Mouse (Mus musculus): ENCODE measurements around the gene Mybphl. TPM values are rescaled to one million over a fixed set of nuclear protein-coding genes. Genes with fewer than 3 reads are reported as not detected.
A peak's percentile ranks its signal among the peaks of the same experiment; 100 is the strongest.

Gene Mybphl
- polyA plus RNA-seq (2016; fragmentation: Nextera tagmentation; extraction: Ambion mirVana): 0.22 TPM in 1 of 2 replicates, not detected in the other

DNA sequence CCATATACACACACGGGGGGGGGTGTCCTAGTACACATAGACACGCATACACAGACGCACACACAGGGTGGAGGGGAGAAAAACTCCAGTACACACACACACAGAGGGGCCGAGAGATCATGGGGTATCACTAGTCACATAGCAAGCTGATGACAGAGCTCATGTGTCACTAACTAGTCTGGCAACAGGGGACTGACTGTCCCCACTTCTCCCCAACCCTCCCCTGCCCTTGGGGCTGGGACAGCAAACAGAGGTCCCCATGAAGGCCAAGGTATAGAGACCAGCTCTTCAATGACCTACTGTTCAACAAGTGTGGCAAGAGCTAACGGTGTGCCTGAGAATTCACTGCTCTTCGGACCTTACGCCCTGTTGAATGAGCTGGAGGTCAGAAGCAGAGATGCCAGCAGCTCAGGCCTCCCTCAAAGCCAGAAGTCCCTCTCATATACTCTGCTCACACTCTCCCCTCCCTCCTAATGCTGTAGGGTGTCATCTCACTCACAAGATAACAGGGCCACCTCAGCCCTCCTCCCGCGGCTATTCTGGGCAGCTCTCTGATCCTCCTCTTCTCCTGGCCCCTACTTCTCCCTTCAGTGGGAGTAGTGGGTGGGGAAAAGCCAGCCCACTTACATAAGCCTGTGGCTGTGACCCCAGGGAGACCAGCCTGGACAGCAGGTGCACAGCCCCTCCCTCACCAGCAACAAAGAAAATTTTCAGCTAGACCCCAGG lies at the start of gene Mybphl:
Gene Mybphl (plus strand): TSS at position 642 of the 726 bp plus-strand sequence.
- Histone ChIP-seq H3K36me3 (replicated peaks) (no peaks in the 10 kb centered on the region), H3K9me3 (no peaks in the 10 kb centered on the region), H3K27me3 (replicated peaks; ENCODE audit: low read depth, poor library complexity, severe bottlenecking) (no peaks in the 10 kb centered on the region), H3K27ac (replicated peaks) (peak within 1 kb of the TSS; percentile 21; the same call in 1 of the 2 replicates), H3K4me3 (no peak within 1 kb of the TSS), H3K4me1 (peaks cover 39% of the 10 kb centered on the region)
- WGBS: 74% methylated on average over 9 of the region's 9 CpGs
- no peak for DNase-seq (ENCODE audit: low spot score)

- DNase-seq (ENCODE audit: low spot score): peak; percentile 22
- H3K27me3 ChIP-seq (replicated peaks; ENCODE audit: low read depth, poor library complexity, severe bottlenecking): no peaks in the 10 kb centered on the region
- no peak overlapping the region for H3K27ac ChIP-seq (replicated peaks)
- no peaks in the 10 kb centered on the region for H3K36me3 ChIP-seq (replicated peaks)
- WGBS: 50% methylated on average over 2 of the region's 2 CpGs
- H3K4me1 ChIP-seq: peaks cover 25% of the 10 kb centered on the region
- H3K4me3 ChIP-seq: no peak overlapping the region
- H3K9me3 ChIP-seq: no peaks in the 10 kb centered on the region
These were observed 46.2 kb upstream of the Mybphl start for GRCm38 (mm10) chr3:108318517-108318916.

DNA sequence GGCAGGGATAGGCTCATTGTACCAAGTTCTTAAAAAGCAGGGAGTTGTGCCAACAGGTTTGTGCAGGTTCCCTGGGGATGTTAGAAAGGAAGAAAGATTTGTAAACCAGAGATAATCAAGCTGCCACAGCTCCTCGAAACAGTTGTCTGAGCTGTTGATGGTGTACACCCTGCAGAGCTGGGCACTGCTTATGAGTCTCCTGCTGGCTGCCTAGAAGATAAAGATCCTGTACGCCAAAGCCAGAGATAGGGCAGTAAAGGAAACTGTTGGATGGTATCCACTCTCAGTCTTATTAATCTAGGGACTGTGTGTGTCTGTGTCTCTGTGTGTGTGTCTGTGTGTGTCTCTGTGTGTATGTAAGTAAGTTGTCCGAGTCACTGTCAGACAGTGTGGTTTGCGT lies 43.0 kb upstream of the Mybphl start:
- no peak for DNase-seq (ENCODE audit: low spot score)
- H3K4me1 ChIP-seq: peaks cover 25% of the 10 kb centered on the region
- no peaks in the 10 kb centered on the region for H3K27me3 ChIP-seq (replicated peaks; ENCODE audit: low read depth, poor library complexity, severe bottlenecking)
- no peaks in the 10 kb centered on the region for H3K9me3 ChIP-seq
- H3K36me3 ChIP-seq (replicated peaks): peaks cover 19% of the 10 kb centered on the region
- H3K27ac ChIP-seq (replicated peaks): no peak overlapping the region
- H3K4me3 ChIP-seq: no peak overlapping the region
- WGBS: 81% methylated on average over 4 of the region's 4 CpGs

- peaks cover 24% of the 10 kb centered on the region for H3K36me3 ChIP-seq (replicated peaks)
- WGBS: 93% methylated on average over 4 of the region's 4 CpGs
- H3K4me1 ChIP-seq: peaks cover 25% of the 10 kb centered on the region
- H3K27me3 ChIP-seq (replicated peaks; ENCODE audit: low read depth, poor library complexity, severe bottlenecking): no peaks in the 10 kb centered on the region
- no peak overlapping the region for H3K4me3 ChIP-seq
- no peak for DNase-seq (ENCODE audit: low spot score)
- no peaks in the 10 kb centered on the region for H3K9me3 ChIP-seq
- no peak overlapping the region for H3K27ac ChIP-seq (replicated peaks)
These were observed 42.6 kb upstream of the Mybphl start for GRCm38 (mm10) chr3:108322136-108322535.

DNA sequence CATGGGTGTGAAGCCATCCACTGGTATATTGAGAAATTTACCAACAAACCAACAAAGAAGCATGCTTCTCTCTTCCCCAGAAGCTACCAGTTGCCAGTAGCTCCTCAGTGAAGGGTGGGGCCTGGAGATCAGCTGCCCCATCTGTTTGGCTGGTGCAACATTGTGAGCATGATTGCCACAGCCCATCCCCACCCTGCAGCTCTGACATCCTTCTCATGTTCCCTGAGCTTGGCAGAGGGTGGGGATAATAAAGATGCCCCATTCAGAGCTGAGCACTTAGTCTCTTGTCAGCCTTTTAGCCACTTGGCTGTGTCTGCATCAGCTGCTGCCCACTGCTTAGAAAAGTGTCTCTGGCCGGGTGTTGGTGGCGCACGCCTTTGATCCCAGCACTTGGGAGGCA lies 41.7 kb upstream of the Mybphl start:
- no peak overlapping the region for H3K4me3 ChIP-seq
- no peak for DNase-seq (ENCODE audit: low spot score)
- H3K27ac ChIP-seq (replicated peaks): no peak overlapping the region
- H3K4me1 ChIP-seq: peaks cover 22% of the 10 kb centered on the region
- 91% methylated on average over 3 of the region's 3 CpGs for WGBS
- no peaks in the 10 kb centered on the region for H3K27me3 ChIP-seq (replicated peaks; ENCODE audit: low read depth, poor library complexity, severe bottlenecking)
- no peaks in the 10 kb centered on the region for H3K9me3 ChIP-seq
- H3K36me3 ChIP-seq (replicated peaks): peaks cover 32% of the 10 kb centered on the region

DNA sequence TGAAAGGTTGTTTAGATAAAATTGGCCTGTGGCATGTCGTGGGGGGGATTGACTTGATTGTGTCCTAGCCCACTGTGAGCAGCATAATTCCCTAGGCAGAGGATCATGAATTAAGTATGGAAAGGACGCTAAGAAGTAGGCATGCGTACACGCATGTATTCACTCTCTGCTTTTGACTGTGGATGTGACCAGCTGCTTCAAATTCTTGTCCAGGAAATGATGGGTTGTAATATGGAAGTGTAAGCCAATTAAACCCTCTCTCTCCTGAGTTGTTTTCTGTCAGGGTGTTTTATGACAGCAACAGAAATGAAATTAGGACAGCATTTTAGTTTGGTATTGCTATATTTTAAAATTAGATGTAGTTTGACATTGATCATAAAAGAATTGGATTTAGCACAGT lies 39.9 kb upstream of the Mybphl start:
- no peaks in the 10 kb centered on the region for H3K9me3 ChIP-seq
- DNase-seq (ENCODE audit: low spot score): no peak
- no peak overlapping the region for H3K27ac ChIP-seq (replicated peaks)
- 87% methylated on average over 4 of the region's 4 CpGs for WGBS
- H3K4me1 ChIP-seq: 0 out of 2 replicates have a peak, but pooled peaks cover 4% of the 10 kb centered on the region
- H3K36me3 ChIP-seq (replicated peaks): peaks cover 45% of the 10 kb centered on the region
- H3K27me3 ChIP-seq (replicated peaks; ENCODE audit: low read depth, poor library complexity, severe bottlenecking): no peaks in the 10 kb centered on the region
- no peak overlapping the region for H3K4me3 ChIP-seq

- DNase-seq (ENCODE audit: low spot score): no peak
- H3K4me1 ChIP-seq: no peaks in the 10 kb centered on the region
- no peaks in the 10 kb centered on the region for H3K9me3 ChIP-seq
- no peak overlapping the region for H3K4me3 ChIP-seq
- no peaks in the 10 kb centered on the region for H3K27me3 ChIP-seq (replicated peaks; ENCODE audit: low read depth, poor library complexity, severe bottlenecking)
- WGBS: 95% methylated on average over 9 of the region's 9 CpGs
- no peak overlapping the region for H3K27ac ChIP-seq (replicated peaks)
- peaks cover 52% of the 10 kb centered on the region for H3K36me3 ChIP-seq (replicated peaks)
These were observed 39.2 kb upstream of the Mybphl start for GRCm38 (mm10) chr3:108325521-108325920.

GRCm38 (mm10) chr3:108327275-108327674 lies 37.4 kb upstream of the Mybphl start:
- H3K27ac ChIP-seq (replicated peaks): no peak overlapping the region
- 93% methylated on average over 8 of the region's 8 CpGs for WGBS
- H3K9me3 ChIP-seq: no peaks in the 10 kb centered on the region
- no peak for DNase-seq (ENCODE audit: low spot score)
- H3K4me3 ChIP-seq: no peak overlapping the region
- peaks cover 70% of the 10 kb centered on the region for H3K36me3 ChIP-seq (replicated peaks)
- no peaks in the 10 kb centered on the region for H3K27me3 ChIP-seq (replicated peaks; ENCODE audit: low read depth, poor library complexity, severe bottlenecking)
- no peaks in the 10 kb centered on the region for H3K4me1 ChIP-seq

DNA sequence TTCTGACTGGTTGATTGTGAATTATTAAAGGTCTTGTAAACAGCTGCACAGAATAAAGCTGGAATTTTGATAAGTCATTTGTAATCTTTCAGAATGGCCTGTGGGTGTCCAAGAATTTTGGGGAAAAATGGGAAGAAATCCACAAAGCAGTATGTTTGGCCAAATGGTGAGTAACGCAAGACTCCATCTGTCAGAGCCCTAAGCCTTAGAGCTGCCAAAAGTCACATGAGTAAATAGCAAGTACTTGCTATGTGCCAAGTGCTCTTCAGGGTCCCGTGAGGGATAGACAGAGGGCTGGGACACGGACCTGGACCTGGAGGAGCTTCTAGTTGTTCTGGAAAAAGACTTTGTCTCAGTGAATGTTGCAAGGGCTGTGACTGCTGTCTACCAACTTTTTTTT lies 36.8 kb upstream of the Mybphl start:
- peaks cover 76% of the 10 kb centered on the region for H3K36me3 ChIP-seq (replicated peaks)
- no peak overlapping the region for H3K27ac ChIP-seq (replicated peaks)
- WGBS: 87% methylated on average over 3 of the region's 3 CpGs
- DNase-seq (ENCODE audit: low spot score): no peak
- H3K4me1 ChIP-seq: no peaks in the 10 kb centered on the region
- no peaks in the 10 kb centered on the region for H3K9me3 ChIP-seq
- no peaks in the 10 kb centered on the region for H3K27me3 ChIP-seq (replicated peaks; ENCODE audit: low read depth, poor library complexity, severe bottlenecking)
- H3K4me3 ChIP-seq: no peak overlapping the region

DNA sequence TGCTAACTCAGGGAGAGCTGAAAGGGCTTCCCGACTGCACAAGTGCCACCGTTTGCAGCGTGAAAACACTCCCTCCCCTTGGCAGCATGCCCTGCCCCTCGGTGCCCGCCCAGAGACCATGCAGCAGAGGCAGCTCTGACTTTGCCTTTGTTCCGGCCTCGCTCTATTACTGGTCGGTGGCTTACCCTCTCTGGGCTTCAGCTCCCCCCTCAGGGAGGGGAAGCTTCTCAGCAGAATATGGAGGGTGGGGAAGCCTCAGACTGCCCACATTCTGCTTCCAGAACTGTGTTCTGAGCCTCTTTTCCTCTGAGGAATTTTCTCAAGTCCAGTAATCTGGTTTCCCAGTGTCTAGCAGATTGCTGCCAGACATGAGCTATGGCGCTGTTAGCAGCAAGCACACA lies 36.3 kb upstream of the Mybphl start:
- Histone ChIP-seq H3K4me1 (no peaks in the 10 kb centered on the region), H3K36me3 (replicated peaks) (peaks cover 81% of the 10 kb centered on the region), H3K27me3 (replicated peaks; ENCODE audit: low read depth, poor library complexity, severe bottlenecking) (no peaks in the 10 kb centered on the region), H3K4me3 (no peak overlapping the region), H3K9me3 (no peaks in the 10 kb centered on the region), H3K27ac (replicated peaks) (no peak overlapping the region; the same call in 1 of the 2 replicates)
- WGBS: 74% methylated on average over 9 of the region's 9 CpGs
- DNase-seq (ENCODE audit: low spot score): no peak

DNA sequence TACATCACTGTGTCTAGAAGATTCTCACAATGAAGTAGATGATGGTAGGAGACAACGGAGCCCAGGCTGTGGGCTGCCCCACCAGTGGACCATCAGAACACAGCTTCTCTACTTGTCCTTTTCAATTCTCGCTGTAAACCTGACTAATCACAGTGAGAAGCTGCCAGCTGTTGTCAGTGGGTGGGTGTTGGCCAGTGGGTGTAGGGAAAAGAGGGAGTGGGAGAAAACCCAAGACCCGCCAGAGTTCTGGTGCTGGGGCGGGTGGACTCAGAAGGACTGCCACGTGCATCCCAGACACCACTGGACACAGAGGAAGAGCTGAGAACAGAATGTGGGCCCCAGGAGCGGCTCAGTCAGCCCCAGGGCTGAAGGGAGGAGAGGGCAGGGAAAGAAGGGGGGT lies 33.9 kb upstream of the Mybphl start:
- Histone ChIP-seq H3K27me3 (replicated peaks; ENCODE audit: low read depth, poor library complexity, severe bottlenecking) (no peaks in the 10 kb centered on the region), H3K4me1 (no peaks in the 10 kb centered on the region), H3K36me3 (replicated peaks) (peaks cover 89% of the 10 kb centered on the region), H3K9me3 (no peaks in the 10 kb centered on the region), H3K4me3 (no peak overlapping the region), H3K27ac (replicated peaks) (no peak overlapping the region)
- WGBS: 87% methylated on average over 6 of the region's 6 CpGs
- no peak for DNase-seq (ENCODE audit: low spot score)

GRCm38 (mm10) chr3:108336878-108337277 lies 27.8 kb upstream of the Mybphl start:
- Histone ChIP-seq H3K27me3 (replicated peaks; ENCODE audit: low read depth, poor library complexity, severe bottlenecking) (no peaks in the 10 kb centered on the region), H3K4me1 (no peaks in the 10 kb centered on the region), H3K36me3 (replicated peaks) (peaks cover 95% of the 10 kb centered on the region), H3K4me3 (no peak overlapping the region), H3K27ac (replicated peaks) (no peak overlapping the region), H3K9me3 (no peaks in the 10 kb centered on the region)
- 93% methylated on average over 5 of the region's 5 CpGs for WGBS
- no peak for DNase-seq (ENCODE audit: low spot score)

GRCm38 (mm10) chr3:108341040-108341439 lies 23.7 kb upstream of the Mybphl start:
- no peak for DNase-seq (ENCODE audit: low spot score)
- no peak overlapping the region for H3K27ac ChIP-seq (replicated peaks)
- H3K36me3 ChIP-seq (replicated peaks): peaks cover 89% of the 10 kb centered on the region
- WGBS: 86% methylated on average over 2 of the region's 2 CpGs
- no peak overlapping the region for H3K4me3 ChIP-seq
- H3K9me3 ChIP-seq: no peaks in the 10 kb centered on the region
- no peaks in the 10 kb centered on the region for H3K27me3 ChIP-seq (replicated peaks; ENCODE audit: low read depth, poor library complexity, severe bottlenecking)
- H3K4me1 ChIP-seq: no peaks in the 10 kb centered on the region

All from embryonic facial prominence, embryonic 10.5 days (tissue).